Mouse (Mus musculus): ENCODE measurements around the gene Iqgap2.
A peak's percentile ranks its signal among the peaks of the same experiment; 100 is the strongest.

The Iqgap2 gene

GRCm38 (mm10) chr13:95697874-95698273 is 193.8 kb downstream of the Iqgap2 start:
- no peak for DNase-seq

GRCm38 (mm10) chr13:95696654-95697163 is 195.0 kb downstream of the Iqgap2 start, which contains the start of gene F2rl2:
Gene F2rl2 (plus strand): TSS chr13:95696853.
- peak; percentile 60 for DNase-seq

- DNase-seq, result no peak
These were observed 195.5 kb downstream of the Iqgap2 start for GRCm38 (mm10) chr13:95696120-95696653.

- DNase-seq, result peak; percentile 47
These were observed 199.5 kb downstream of the Iqgap2 start for GRCm38 (mm10) chr13:95692201-95692600.

GRCm38 (mm10) chr13:95688576-95688975 is 203.1 kb downstream of the Iqgap2 start:
- DNase-seq, result no peak

GRCm38 (mm10) chr13:95685736-95686135 is 206.0 kb downstream of the Iqgap2 start:
- no peak for DNase-seq

GRCm38 (mm10) chr13:95684656-95685244 is 207.0 kb downstream of the Iqgap2 start:
- no peak for DNase-seq

GRCm38 (mm10) chr13:95679491-95679941 is 212.2 kb downstream of the Iqgap2 start:
- DNase-seq, result no peak

GRCm38 (mm10) chr13:95679078-95679477 is 212.6 kb downstream of the Iqgap2 start:
- no peak for DNase-seq

- DNase-seq, result no peak
These were observed 219.3 kb downstream of the Iqgap2 start for GRCm38 (mm10) chr13:95672372-95672771.

GRCm38 (mm10) chr13:95671108-95671897 is 220.4 kb downstream of the Iqgap2 start:
- no peak for DNase-seq

- DNase-seq, result no peak
These were observed 221.2 kb downstream of the Iqgap2 start for GRCm38 (mm10) chr13:95670534-95670933.

GRCm38 (mm10) chr13:95667260-95667659 is 224.5 kb downstream of the Iqgap2 start:
- DNase-seq, result no peak

- DNase-seq, result no peak
These were observed 225.9 kb downstream of the Iqgap2 start for GRCm38 (mm10) chr13:95665644-95666356.

- no peak for DNase-seq
These were observed 227.9 kb downstream of the Iqgap2 start for GRCm38 (mm10) chr13:95663834-95664233.

GRCm38 (mm10) chr13:95659432-95659831 is 232.3 kb downstream of the Iqgap2 start:
- no peak for DNase-seq

- no peak for DNase-seq
These were observed 234.6 kb downstream of the Iqgap2 start for GRCm38 (mm10) chr13:95657171-95657570.

GRCm38 (mm10) chr13:95655284-95655683 is 236.4 kb downstream of the Iqgap2 start:
- peak; percentile 41 for DNase-seq

- DNase-seq, result no peak
These were observed 238.0 kb downstream of the Iqgap2 start for GRCm38 (mm10) chr13:95653696-95654095.

GRCm38 (mm10) chr13:95651870-95652668 is 239.7 kb downstream of the Iqgap2 start:
- no peak for DNase-seq

GRCm38 (mm10) chr13:95649941-95650340 is 241.8 kb downstream of the Iqgap2 start:
- no peak for DNase-seq

- DNase-seq, result no peak
These were observed 244.5 kb downstream of the Iqgap2 start for GRCm38 (mm10) chr13:95647248-95647647.
